Mouse (Mus musculus) neural tube, embryonic 10.5 days (tissue): ENCODE data around the gene Prkar1a.

ENCODE experiments used
- DNase-seq: peaks from one replicate; pipeline ENCODE4 v3.0.0-alpha.2; 2017; ENCODE audit warnings: low spot score; ENCODE audit errors: extremely low spot score

Prkar1a gene

GRCm38 (mm10) chr11:109672881-109673739, 23.9 kb downstream of the Prkar1a start:
- DNase-seq = no peak

DNA sequence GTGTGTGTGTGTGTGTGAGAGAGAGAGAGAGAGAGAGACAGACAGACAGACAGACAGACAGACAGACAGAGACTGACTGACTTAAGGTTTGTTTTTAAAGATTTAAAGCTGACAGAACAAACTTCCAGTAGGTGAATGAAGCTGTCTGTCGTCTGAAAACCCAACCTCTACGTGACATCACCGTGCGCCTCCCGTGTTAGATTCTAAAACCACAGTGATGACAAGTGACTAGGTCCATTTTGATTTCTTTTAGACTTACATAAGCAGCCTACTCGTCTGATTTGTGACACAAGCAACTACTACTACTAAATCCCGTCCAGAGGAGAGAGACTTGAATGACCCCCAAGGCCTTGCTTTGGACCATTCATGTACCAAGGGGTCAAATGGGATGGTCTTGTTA, 24.5 kb downstream of the Prkar1a start:
- no peak for DNase-seq

- no peak for DNase-seq
Observed at GRCm38 (mm10) chr11:109674542-109674941, 25.3 kb downstream of the Prkar1a start.

GRCm38 (mm10) chr11:109675208-109675607, 26.0 kb downstream of the Prkar1a start:
- DNase-seq = no peak

GRCm38 (mm10) chr11:109675771-109676170, 26.6 kb downstream of the Prkar1a start:
- DNase-seq = no peak

GRCm38 (mm10) chr11:109676621-109677373, 27.6 kb downstream of the Prkar1a start:
- DNase-seq = no peak

DNA sequence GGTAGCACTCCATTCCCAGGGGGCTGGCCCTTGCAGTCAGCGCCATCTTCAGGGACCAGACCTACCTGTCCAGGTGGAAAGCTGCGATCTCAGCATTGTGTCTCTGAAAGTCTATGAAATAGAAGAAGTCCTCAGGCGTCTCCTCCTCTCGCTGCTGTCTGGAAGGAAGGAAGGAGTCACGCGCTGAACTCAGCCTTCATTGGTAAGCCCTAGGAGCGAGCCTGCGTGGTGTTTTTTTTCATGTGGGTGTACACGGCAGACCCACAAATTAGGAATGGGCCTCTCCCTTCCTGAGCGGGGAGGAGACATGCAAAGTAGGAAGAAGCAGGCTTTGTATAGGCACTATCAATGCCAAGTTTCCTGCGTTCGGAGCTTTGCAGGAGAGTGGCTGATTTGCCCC, 29.1 kb downstream of the Prkar1a start:
- DNase-seq = no peak

DNA sequence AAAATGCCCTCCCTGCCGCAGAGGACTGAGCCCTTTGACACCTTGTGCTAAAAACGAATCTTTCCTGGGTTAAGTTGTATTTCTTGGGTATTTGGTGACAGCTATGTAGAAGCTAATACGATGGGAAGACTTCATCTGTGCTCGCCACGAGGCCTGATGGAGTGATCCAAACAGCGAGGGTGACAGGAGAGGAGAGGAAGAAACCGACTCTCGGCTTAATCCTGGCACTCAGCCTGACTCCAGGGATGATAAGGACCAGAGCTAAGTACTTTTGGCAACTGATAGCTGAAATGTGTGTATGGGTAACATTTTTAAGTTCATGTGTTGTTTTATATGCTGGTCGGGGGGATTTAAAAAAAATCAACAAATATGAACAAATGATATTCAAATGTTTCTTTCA, 31.7 kb downstream of the Prkar1a start:
- no peak for DNase-seq

DNA sequence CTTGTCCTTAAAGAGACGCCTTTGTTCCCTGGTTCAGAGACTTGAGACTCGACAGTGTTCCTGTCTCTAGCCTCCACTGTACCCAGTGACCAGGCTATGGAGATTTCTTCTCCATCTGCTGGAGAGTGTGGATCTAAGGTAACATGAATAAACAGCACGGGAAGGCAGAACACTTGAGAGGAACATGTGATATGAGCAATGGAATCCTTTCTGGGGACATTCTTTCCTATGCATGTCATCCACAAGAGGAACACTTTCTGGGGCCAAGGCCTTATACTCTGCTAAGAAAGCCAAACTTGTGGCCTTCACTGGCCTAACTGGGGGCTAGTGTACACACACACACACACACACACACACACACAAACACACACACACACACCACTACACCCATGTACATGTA, 32.4 kb downstream of the Prkar1a start:
- no peak for DNase-seq

GRCm38 (mm10) chr11:109682221-109682620, 33.0 kb downstream of the Prkar1a start:
- DNase-seq = no peak

GRCm38 (mm10) chr11:109689539-109689938, 40.3 kb downstream of the Prkar1a start:
- DNase-seq = no peak

- DNase-seq = no peak
Observed at GRCm38 (mm10) chr11:109692737-109693136, 43.5 kb downstream of the Prkar1a start.

DNA sequence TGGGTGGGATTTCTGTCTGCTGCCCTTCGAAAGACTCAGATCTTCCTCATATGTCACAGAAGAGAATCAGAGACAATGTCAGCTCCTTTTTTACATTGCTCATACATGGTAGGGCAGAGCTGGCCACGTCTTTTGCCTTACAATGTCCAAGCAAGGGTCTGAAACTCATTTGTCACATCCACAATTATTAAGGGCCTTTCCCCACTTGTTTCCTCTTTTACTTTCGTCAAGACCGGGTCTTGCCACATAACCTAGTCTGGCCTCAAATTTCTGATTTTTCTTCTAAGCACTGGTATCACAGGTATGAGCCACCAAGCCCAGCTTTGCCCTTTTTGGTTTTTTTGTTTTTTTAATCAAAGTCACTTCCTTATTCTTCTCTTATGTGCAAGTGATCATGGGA, 47.3 kb downstream of the Prkar1a start:
- DNase-seq = no peak

GRCm38 (mm10) chr11:109697089-109697643, 48.0 kb downstream of the Prkar1a start:
- no peak for DNase-seq

GRCm38 (mm10) chr11:109698740-109699139, 49.5 kb downstream of the Prkar1a start:
- DNase-seq = no peak

DNA sequence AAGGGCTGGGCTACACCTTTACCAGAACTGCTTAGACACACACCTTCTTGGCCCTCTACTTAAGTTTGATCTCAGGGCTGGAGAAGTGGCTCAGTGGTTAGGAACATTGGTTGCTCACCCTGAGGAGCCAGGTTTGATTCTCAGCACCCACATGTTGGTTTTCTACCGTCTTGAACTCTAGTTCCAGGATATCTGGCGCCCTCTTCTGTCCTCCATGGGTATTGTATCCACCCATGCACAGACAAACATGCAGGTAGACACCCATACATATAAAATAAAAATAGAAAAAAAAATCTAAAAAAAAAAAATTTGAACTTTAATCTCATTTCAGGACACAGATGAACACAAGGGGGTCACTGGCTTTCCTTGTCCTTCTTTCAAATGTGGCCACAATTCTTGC, 50.6 kb downstream of the Prkar1a start:
- DNase-seq = no peak

GRCm38 (mm10) chr11:109700761-109701160, 51.6 kb downstream of the Prkar1a start:
- no peak for DNase-seq

- DNase-seq = no peak
Observed at GRCm38 (mm10) chr11:109702031-109702815, 53.0 kb downstream of the Prkar1a start.

GRCm38 (mm10) chr11:109703845-109704244, 54.6 kb downstream of the Prkar1a start:
- DNase-seq = no peak

DNA sequence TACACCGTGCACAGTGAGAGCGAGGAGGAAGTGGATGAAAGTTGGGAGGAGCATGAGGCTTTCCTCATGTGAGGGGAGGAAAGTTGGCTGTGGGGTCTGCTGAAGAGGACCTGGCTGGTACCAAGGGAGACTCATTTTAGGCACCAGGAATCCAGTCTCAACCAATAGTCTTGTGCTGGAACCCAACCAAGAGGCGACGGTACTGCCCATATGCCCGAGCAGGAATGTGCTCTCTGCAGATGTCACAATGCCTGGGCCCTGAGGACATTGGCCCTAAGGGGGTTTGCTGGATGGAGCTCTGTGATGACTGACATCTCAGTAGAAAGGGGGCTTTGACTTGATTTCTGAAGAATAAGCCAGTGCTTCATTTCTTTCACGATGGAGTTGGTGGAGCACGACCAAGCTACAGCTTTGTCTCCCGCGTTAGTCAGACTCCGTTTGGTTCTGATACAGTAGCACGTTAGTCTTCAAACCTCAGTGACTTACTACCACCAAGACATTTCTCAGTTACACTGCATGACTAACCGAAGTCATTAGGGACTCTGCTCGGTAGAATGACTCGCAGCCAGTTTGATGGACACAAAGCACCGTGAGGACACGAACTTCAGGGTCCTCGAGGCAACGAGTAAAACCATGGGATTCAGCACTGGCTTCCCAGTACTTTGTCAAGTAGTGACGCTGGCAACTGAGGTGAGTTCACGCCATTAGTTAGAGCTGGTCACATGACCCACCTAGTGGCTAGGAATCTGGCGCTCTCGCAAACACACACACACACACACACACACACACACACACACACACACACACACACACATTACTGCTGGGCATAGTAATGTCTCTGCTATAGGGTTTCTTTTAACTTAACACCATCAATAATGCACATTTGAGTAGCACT, 55.4 kb downstream of the Prkar1a start:
- DNase-seq = no peak
